Mouse (Mus musculus): ENCODE data around the gene Tor2a. TPM values are rescaled to one million over a fixed set of nuclear protein-coding genes. Genes with fewer than 3 reads are reported as not detected.
A peak's percentile ranks its signal among the peaks of the same experiment; 100 is the strongest.

The Tor2a gene
- polyA plus RNA-seq (2015; fragmentation: Nextera tagmentation; extraction: Ambion mirVana), result 46.9 and 48.5 TPM in 2 replicates

DNA sequence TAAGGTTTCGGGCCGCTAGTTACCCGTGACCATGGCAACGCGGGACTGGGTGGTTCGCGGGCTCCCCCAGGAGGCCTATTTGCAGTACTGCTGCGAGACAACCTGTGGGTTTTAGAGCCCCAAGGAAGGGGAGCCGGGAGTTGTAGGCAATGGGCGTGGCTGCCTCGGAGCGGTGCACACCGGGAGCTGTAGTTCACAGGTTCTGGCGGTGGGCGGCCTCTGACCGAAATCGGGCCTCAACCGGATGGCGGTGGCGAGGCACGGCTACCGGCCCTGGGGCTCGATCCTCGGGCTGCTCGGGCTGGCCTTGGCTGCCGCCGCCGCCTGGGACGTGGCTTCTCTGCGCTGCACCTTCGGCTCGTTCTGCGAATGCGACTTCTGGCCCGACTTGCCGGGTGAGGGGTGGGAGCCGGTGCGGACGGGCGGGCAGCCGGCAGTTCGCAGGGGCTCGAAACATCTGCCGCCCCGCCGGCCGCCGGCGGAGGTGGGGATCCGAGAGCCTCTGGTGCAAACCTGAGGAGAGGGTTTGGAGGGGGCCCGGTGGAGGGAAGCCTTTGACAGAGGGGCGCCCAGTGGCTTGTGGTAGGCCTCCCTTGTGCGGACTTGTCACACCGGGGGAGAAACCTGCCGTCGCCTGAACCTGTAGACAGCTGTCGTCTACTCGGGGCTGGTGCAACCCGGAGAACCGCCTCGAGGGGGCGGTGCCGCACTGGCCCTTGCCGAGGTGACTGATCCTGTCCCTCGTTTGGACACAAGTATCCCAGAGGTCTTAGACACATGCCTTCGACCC, at the start of gene Tor2a:
Gene Tor2a (plus strand): TSS at position 179 of the 790 bp plus-strand sequence.
- Histone ChIP-seq H3K27ac (ENCODE audit: low read length) (peak within 1 kb of the TSS; percentile 91), H3K4me1 (ENCODE audit: control insufficient read depth, insufficient read depth, low read length) (peaks cover 13% of the 10 kb centered on the region), H3K4me2 (ENCODE audit: low read length) (peak within 1 kb of the TSS; percentile 56), H3K4me3 (ENCODE audit: low read depth, low read length) (peak within 1 kb of the TSS; percentile 66), H3K27me3 (ENCODE audit: control insufficient read depth, insufficient read depth, low read depth, low read length) (no peaks in the 10 kb centered on the region), H3K9me3 (replicated peaks; ENCODE audit: control insufficient read depth, low read length, poor library complexity, severe bottlenecking) (no peaks in the 10 kb centered on the region), H3K36me3 (ENCODE audit: control insufficient read depth, insufficient read depth, low read length) (peaks cover 40% of the 10 kb centered on the region), H3K9ac (ENCODE audit: low read depth, low read length) (peak within 1 kb of the TSS; percentile 97)
- WGBS, result 0% methylated on average over 65 of the region's 66 CpGs
- peak; percentile 93 for ATAC-seq

DNA sequence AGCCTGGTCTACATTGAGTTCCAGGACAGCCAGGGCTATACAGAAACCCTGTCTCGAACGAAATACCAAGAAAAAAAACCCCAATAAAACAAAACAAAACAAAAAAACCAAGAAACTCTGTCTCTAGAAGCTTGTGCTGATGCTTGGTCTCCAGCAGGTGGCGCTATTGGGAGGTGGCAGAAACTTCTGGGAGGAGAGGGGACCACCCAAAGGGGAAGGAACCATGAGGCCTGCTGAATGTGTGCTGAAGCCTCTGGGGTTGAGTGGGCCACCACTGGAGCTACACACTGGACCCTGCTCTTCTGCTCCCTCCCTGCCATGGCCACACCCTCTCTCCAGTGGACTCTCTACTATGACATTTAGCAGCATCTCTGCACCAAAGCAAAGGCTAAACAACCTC, 48.4 kb upstream of the Tor2a start:
- H3K9ac ChIP-seq (ENCODE audit: low read depth, low read length), result no peak overlapping the region
- H3K27me3 ChIP-seq (ENCODE audit: control insufficient read depth, insufficient read depth, low read depth, low read length), result no peaks in the 10 kb centered on the region
- H3K4me1 ChIP-seq (ENCODE audit: control insufficient read depth, insufficient read depth, low read length), result peaks cover 11% of the 10 kb centered on the region
- H3K4me2 ChIP-seq (ENCODE audit: low read length), result no peak overlapping the region
- no peak overlapping the region for H3K4me3 ChIP-seq (ENCODE audit: low read depth, low read length)
- no peak overlapping the region for H3K27ac ChIP-seq (ENCODE audit: low read length)
- H3K36me3 ChIP-seq (ENCODE audit: control insufficient read depth, insufficient read depth, low read length), result peaks cover 33% of the 10 kb centered on the region
- 42% methylated on average over 3 of the region's 3 CpGs for WGBS
- no peaks in the 10 kb centered on the region for H3K9me3 ChIP-seq (replicated peaks; ENCODE audit: control insufficient read depth, low read length, poor library complexity, severe bottlenecking)
- no peak for ATAC-seq

DNA sequence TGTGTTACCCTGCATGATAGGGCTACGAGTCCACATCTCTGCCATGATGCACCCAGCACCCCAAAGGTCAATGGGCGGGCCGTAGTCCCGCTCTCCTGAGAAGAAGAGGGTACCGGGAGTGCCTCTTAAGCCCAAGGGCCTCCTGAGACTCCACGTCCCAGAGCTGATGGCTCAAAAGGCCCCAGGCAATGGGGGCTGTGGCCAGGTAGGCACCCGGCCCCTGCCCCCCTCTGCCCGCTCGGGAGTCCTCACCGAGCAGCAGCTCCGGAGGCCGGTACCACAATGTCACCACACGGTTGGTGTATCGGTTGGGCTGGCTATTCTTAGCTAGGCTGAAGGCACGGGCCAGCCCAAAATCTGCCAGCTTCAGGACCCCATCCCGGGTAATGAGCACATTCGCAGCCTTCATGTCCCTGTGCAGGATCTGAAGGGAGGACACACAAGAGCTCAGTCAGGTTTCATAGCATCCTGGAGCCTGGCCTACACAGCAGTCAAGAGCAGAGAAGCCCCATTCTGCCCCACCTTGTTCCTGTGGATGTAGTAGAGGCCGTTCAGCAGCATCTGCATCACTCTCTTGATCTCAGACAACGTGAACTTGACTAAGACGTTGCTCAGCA, 47.4 kb upstream of the Tor2a start:
- no peaks in the 10 kb centered on the region for H3K27me3 ChIP-seq (ENCODE audit: control insufficient read depth, insufficient read depth, low read depth, low read length)
- no peak overlapping the region for H3K4me3 ChIP-seq (ENCODE audit: low read depth, low read length)
- H3K9ac ChIP-seq (ENCODE audit: low read depth, low read length), result no peak overlapping the region
- peaks cover 31% of the 10 kb centered on the region for H3K36me3 ChIP-seq (ENCODE audit: control insufficient read depth, insufficient read depth, low read length)
- H3K4me1 ChIP-seq (ENCODE audit: control insufficient read depth, insufficient read depth, low read length), result peaks cover 18% of the 10 kb centered on the region
- no peak for ATAC-seq
- H3K27ac ChIP-seq (ENCODE audit: low read length), result no peak overlapping the region
- WGBS, result 93% methylated on average over 20 of the region's 20 CpGs
- no peak overlapping the region for H3K4me2 ChIP-seq (ENCODE audit: low read length)
- no peaks in the 10 kb centered on the region for H3K9me3 ChIP-seq (replicated peaks; ENCODE audit: control insufficient read depth, low read length, poor library complexity, severe bottlenecking)

- H3K9ac ChIP-seq (ENCODE audit: low read depth, low read length), result no peak overlapping the region
- peaks cover 18% of the 10 kb centered on the region for H3K4me1 ChIP-seq (ENCODE audit: control insufficient read depth, insufficient read depth, low read length)
- H3K36me3 ChIP-seq (ENCODE audit: control insufficient read depth, insufficient read depth, low read length), result peaks cover 28% of the 10 kb centered on the region
- H3K4me3 ChIP-seq (ENCODE audit: low read depth, low read length), result no peak overlapping the region
- 91% methylated on average over 5 of the region's 5 CpGs for WGBS
- H3K4me2 ChIP-seq (ENCODE audit: low read length), result no peak overlapping the region
- ATAC-seq, result no peak
- H3K9me3 ChIP-seq (replicated peaks; ENCODE audit: control insufficient read depth, low read length, poor library complexity, severe bottlenecking), result no peaks in the 10 kb centered on the region
- no peaks in the 10 kb centered on the region for H3K27me3 ChIP-seq (ENCODE audit: control insufficient read depth, insufficient read depth, low read depth, low read length)
- no peak overlapping the region for H3K27ac ChIP-seq (ENCODE audit: low read length)
Measured at GRCm38 (mm10) chr2:32710425-32710824, 46.6 kb upstream of the Tor2a start.

DNA sequence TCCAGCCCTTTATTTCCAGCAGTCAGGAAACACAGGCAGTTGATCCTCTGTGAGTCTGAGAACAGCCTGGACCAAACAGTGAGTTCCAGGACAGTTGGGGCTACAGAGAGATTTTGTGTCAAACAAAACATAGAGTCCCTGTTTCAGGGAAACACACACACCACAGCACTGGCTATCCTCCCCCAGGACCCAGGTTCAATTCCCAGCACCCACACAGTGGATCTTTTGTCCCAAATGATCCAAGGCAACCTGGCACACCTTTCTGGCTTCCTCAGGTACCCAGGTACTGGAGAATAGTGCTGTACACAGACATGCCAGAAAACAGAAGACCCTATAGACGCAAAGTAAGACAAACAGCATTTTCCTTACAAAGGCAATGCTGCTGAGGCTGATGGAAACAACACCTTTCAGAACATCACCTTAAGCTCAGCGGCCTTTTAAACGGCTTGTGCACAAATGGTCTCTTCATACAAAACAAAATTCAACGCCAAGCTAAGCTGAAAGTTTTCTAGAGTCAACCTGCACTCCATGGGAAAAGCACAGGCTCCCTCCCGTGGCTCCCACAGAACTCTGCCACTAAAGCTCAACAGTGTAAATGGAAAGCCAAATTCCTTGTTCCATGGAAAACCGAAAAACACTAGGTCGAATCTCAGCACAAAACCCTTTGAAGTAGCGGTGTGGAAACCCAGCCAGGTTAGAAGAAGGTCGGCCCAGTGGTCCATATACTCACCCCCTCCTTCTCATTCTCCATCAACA, 45.6 kb upstream of the Tor2a start:
- Histone ChIP-seq H3K9me3 (replicated peaks; ENCODE audit: control insufficient read depth, low read length, poor library complexity, severe bottlenecking) (no peaks in the 10 kb centered on the region), H3K4me3 (ENCODE audit: low read depth, low read length) (peak overlapping the region; percentile 96), H3K27me3 (ENCODE audit: control insufficient read depth, insufficient read depth, low read depth, low read length) (no peaks in the 10 kb centered on the region), H3K36me3 (ENCODE audit: control insufficient read depth, insufficient read depth, low read length) (peaks cover 23% of the 10 kb centered on the region), H3K27ac (ENCODE audit: low read length) (no peak overlapping the region; the same call in 1 of the 2 replicates), H3K4me2 (ENCODE audit: low read length) (peak overlapping the region; percentile 99), H3K4me1 (ENCODE audit: control insufficient read depth, insufficient read depth, low read length) (peaks cover 18% of the 10 kb centered on the region), H3K9ac (ENCODE audit: low read depth, low read length) (peak overlapping the region; percentile 86)
- ATAC-seq, result no peak
- 26% methylated on average over 9 of the region's 9 CpGs for WGBS

GRCm38 (mm10) chr2:32712108-32712551, 44.9 kb upstream of the Tor2a start:
- WGBS, result 0% methylated on average over 41 of the region's 41 CpGs
- Histone ChIP-seq H3K36me3 (ENCODE audit: control insufficient read depth, insufficient read depth, low read length) (peaks cover 17% of the 10 kb centered on the region), H3K4me1 (ENCODE audit: control insufficient read depth, insufficient read depth, low read length) (peaks cover 18% of the 10 kb centered on the region), H3K9me3 (replicated peaks; ENCODE audit: control insufficient read depth, low read length, poor library complexity, severe bottlenecking) (no peaks in the 10 kb centered on the region), H3K27ac (ENCODE audit: low read length) (peak overlapping the region; percentile 100), H3K27me3 (ENCODE audit: control insufficient read depth, insufficient read depth, low read depth, low read length) (no peaks in the 10 kb centered on the region), H3K4me3 (ENCODE audit: low read depth, low read length) (peak overlapping the region; percentile 96), H3K4me2 (ENCODE audit: low read length) (peak overlapping the region; percentile 99), H3K9ac (ENCODE audit: low read depth, low read length) (peak overlapping the region; percentile 86)
- ATAC-seq, result peak; percentile 20

GRCm38 (mm10) chr2:32712586-32712933, 44.5 kb upstream of the Tor2a start:
- peak overlapping the region; percentile 86 for H3K9ac ChIP-seq (ENCODE audit: low read depth, low read length)
- peak overlapping the region; percentile 96 for H3K4me3 ChIP-seq (ENCODE audit: low read depth, low read length)
- ATAC-seq, result peak; percentile 88
- H3K27me3 ChIP-seq (ENCODE audit: control insufficient read depth, insufficient read depth, low read depth, low read length), result no peaks in the 10 kb centered on the region
- no peaks in the 10 kb centered on the region for H3K9me3 ChIP-seq (replicated peaks; ENCODE audit: control insufficient read depth, low read length, poor library complexity, severe bottlenecking)
- peak overlapping the region; percentile 99 for H3K4me2 ChIP-seq (ENCODE audit: low read length)
- peak overlapping the region; percentile 100 for H3K27ac ChIP-seq (ENCODE audit: low read length)
- 0% methylated on average over 42 of the region's 44 CpGs for WGBS
- H3K4me1 ChIP-seq (ENCODE audit: control insufficient read depth, insufficient read depth, low read length), result peaks cover 18% of the 10 kb centered on the region
- peaks cover 16% of the 10 kb centered on the region for H3K36me3 ChIP-seq (ENCODE audit: control insufficient read depth, insufficient read depth, low read length)

GRCm38 (mm10) chr2:32712934-32713817, 43.9 kb upstream of the Tor2a start, which contains the start of gene Cdk9:
TSS of gene Cdk9 (minus strand) at chr2:32713076.
- Histone ChIP-seq H3K27me3 (ENCODE audit: control insufficient read depth, insufficient read depth, low read depth, low read length) (no peaks in the 10 kb centered on the region), H3K4me3 (ENCODE audit: low read depth, low read length) (peak within 1 kb of the TSS; percentile 96), H3K4me2 (ENCODE audit: low read length) (peak within 1 kb of the TSS; percentile 99), H3K27ac (ENCODE audit: low read length) (peak within 1 kb of the TSS; percentile 100), H3K36me3 (ENCODE audit: control insufficient read depth, insufficient read depth, low read length) (peaks cover 12% of the 10 kb centered on the region), H3K4me1 (ENCODE audit: control insufficient read depth, insufficient read depth, low read length) (peaks cover 18% of the 10 kb centered on the region), H3K9me3 (replicated peaks; ENCODE audit: control insufficient read depth, low read length, poor library complexity, severe bottlenecking) (no peaks in the 10 kb centered on the region), H3K9ac (ENCODE audit: low read depth, low read length) (peak within 1 kb of the TSS; percentile 86)
- under 1% methylated on average over 49 of the region's 79 CpGs for WGBS
- ATAC-seq, result peak; percentile 87
